Mouse (Mus musculus): ENCODE results near the gene Tmed8. TPM values are rescaled to one million over a fixed set of nuclear protein-coding genes. Genes with fewer than 3 reads are reported as not detected.
"Not testable (repeated sequence)": the region's sequence is repeated elsewhere in the genome, so short reads cannot be mapped to it uniquely, and the experiment has no call there.

Tmed8 gene
- polyA plus RNA-seq, 1 experiment = 7.1 TPM

- no peaks in the 10 kb centered on the region for H3K4me1 ChIP-seq (ENCODE audit: control insufficient read depth, insufficient read depth, low read length)
- TF ChIP-seq POLR2A (IDR thresholded peaks at IDR 0.05; ENCODE audit: low read depth, low read length) (no peak), CTCF (conservative IDR thresholded peaks at IDR 0.05; ENCODE audit: insufficient read depth, insufficient read length, low read depth, low read length) (no peak)
- no peak overlapping the region for H3K4me3 ChIP-seq (ENCODE audit: insufficient read depth, low read depth, low read length)
- no peaks in the 10 kb centered on the region for H3K27me3 ChIP-seq (replicated peaks; ENCODE audit: control insufficient read depth, insufficient read depth, low read length)
- H3K36me3 ChIP-seq (ENCODE audit: control insufficient read depth, insufficient read depth, low read length) = no peaks in the 10 kb centered on the region
- DNase-seq = no peak
- H3K27ac ChIP-seq (ENCODE audit: insufficient read depth, low read depth, low read length) = no peak overlapping the region
- WGBS = 64% methylated on average over 7 of the region's 7 CpGs
These were observed 19.1 kb upstream of the Tmed8 start for GRCm38 (mm10) chr12:87219362-87219761.

- H3K36me3 ChIP-seq (ENCODE audit: control insufficient read depth, insufficient read depth, low read length) = no peaks in the 10 kb centered on the region
- DNase-seq = no peak
- no peak overlapping the region for H3K4me3 ChIP-seq (ENCODE audit: insufficient read depth, low read depth, low read length)
- TF ChIP-seq CTCF (conservative IDR thresholded peaks at IDR 0.05; ENCODE audit: insufficient read depth, insufficient read length, low read depth, low read length) = no peak
- TF ChIP-seq POLR2A (IDR thresholded peaks at IDR 0.05; ENCODE audit: low read depth, low read length) = no peak
- H3K27me3 ChIP-seq (replicated peaks; ENCODE audit: control insufficient read depth, insufficient read depth, low read length) = no peaks in the 10 kb centered on the region
- H3K27ac ChIP-seq (ENCODE audit: insufficient read depth, low read depth, low read length) = no peak overlapping the region
- no peaks in the 10 kb centered on the region for H3K4me1 ChIP-seq (ENCODE audit: control insufficient read depth, insufficient read depth, low read length)
These were observed 17.3 kb upstream of the Tmed8 start for GRCm38 (mm10) chr12:87217596-87217995.

DNA sequence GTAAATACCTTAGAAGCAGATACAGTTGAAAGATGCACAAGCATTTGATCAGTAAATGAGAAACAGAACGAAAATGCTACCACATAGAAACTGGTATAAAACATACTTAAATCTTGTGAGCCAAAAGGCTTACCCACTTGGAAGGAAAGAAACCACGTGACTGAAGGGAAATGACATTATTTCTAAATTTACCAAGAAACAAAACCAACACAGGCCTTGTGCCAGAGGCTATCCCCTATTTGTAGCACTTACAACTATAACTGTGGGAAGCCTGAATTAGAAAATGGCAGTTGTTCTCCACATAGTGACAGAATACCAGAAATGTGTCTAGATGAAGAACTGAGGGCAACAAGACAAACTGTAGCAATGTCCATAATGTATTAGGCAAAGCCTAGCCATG lies 15.8 kb upstream of the Tmed8 start:
- H3K4me1 ChIP-seq (ENCODE audit: control insufficient read depth, insufficient read depth, low read length) = no peaks in the 10 kb centered on the region
- WGBS = 65% methylated on average over 2 of the region's 2 CpGs
- H3K36me3 ChIP-seq (ENCODE audit: control insufficient read depth, insufficient read depth, low read length) = no peaks in the 10 kb centered on the region
- H3K4me3 ChIP-seq (ENCODE audit: insufficient read depth, low read depth, low read length) = no peak overlapping the region
- no peaks in the 10 kb centered on the region for H3K27me3 ChIP-seq (replicated peaks; ENCODE audit: control insufficient read depth, insufficient read depth, low read length)
- H3K27ac ChIP-seq (ENCODE audit: insufficient read depth, low read depth, low read length) = no peak overlapping the region
- no peak for TF ChIP-seq POLR2A (IDR thresholded peaks at IDR 0.05; ENCODE audit: low read depth, low read length)
- no peak for TF ChIP-seq CTCF (conservative IDR thresholded peaks at IDR 0.05; ENCODE audit: insufficient read depth, insufficient read length, low read depth, low read length)
- no peak for DNase-seq

- H3K27ac ChIP-seq (ENCODE audit: insufficient read depth, low read depth, low read length) = no peak overlapping the region
- TF ChIP-seq POLR2A (IDR thresholded peaks at IDR 0.05; ENCODE audit: low read depth, low read length) (no peak), CTCF (conservative IDR thresholded peaks at IDR 0.05; ENCODE audit: insufficient read depth, insufficient read length, low read depth, low read length) (no peak)
- no peak overlapping the region for H3K4me3 ChIP-seq (ENCODE audit: insufficient read depth, low read depth, low read length)
- H3K36me3 ChIP-seq (ENCODE audit: control insufficient read depth, insufficient read depth, low read length) = no peaks in the 10 kb centered on the region
- no peaks in the 10 kb centered on the region for H3K4me1 ChIP-seq (ENCODE audit: control insufficient read depth, insufficient read depth, low read length)
- DNase-seq = no peak
- WGBS = 40% methylated on average over 2 of the region's 2 CpGs
- H3K27me3 ChIP-seq (replicated peaks; ENCODE audit: control insufficient read depth, insufficient read depth, low read length) = no peaks in the 10 kb centered on the region
These were observed 12.8 kb upstream of the Tmed8 start for GRCm38 (mm10) chr12:87212844-87213606.

GRCm38 (mm10) chr12:87205789-87206188 lies 5.5 kb upstream of the Tmed8 start:
- H3K4me1 ChIP-seq (ENCODE audit: control insufficient read depth, insufficient read depth, low read length); DNase-seq; H3K27ac ChIP-seq (ENCODE audit: insufficient read depth, low read depth, low read length); H3K36me3 ChIP-seq (ENCODE audit: control insufficient read depth, insufficient read depth, low read length); H3K4me3 ChIP-seq (ENCODE audit: insufficient read depth, low read depth, low read length); H3K27me3 ChIP-seq (replicated peaks; ENCODE audit: control insufficient read depth, insufficient read depth, low read length): not testable (repeated sequence)
- 94% methylated on average over 5 of the region's 5 CpGs for whole genome bisulfite sequencing

DNA sequence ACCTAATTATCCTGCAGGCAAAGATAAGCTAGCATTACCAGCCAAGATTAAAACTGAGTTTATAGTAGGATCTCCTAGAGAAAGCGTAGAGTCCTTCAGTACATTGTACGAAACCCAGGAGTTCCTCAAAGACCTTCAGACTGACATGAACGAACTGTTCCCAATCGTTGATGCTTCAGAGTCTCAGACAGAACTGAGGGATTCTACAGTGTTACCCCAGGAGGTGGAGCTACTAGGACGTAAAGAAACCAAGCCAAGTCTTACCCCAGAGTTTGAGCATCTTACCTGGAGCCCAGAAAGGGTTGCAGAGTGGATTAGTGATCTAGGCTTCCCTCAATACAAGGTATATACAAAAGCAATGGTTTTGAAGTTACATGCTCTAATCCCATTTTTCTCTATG lies 1.4 kb upstream of the Tmed8 start:
- Histone ChIP-seq H3K27ac (ENCODE audit: insufficient read depth, low read depth, low read length) (no peak overlapping the region), H3K36me3 (ENCODE audit: control insufficient read depth, insufficient read depth, low read length) (no peaks in the 10 kb centered on the region), H3K4me1 (ENCODE audit: control insufficient read depth, insufficient read depth, low read length) (peaks cover 8% of the 10 kb centered on the region; the same call in 1 of the 2 replicates), H3K27me3 (replicated peaks; ENCODE audit: control insufficient read depth, insufficient read depth, low read length) (no peaks in the 10 kb centered on the region), H3K4me3 (ENCODE audit: insufficient read depth, low read depth, low read length) (no peak overlapping the region)
- no peak for DNase-seq
- 66% methylated on average over 5 of the region's 5 CpGs for WGBS
- no peak for TF ChIP-seq POLR2A (IDR thresholded peaks at IDR 0.05; ENCODE audit: low read depth, low read length)
- TF ChIP-seq CTCF (conservative IDR thresholded peaks at IDR 0.05; ENCODE audit: insufficient read depth, insufficient read length, low read depth, low read length) = no peak

DNA sequence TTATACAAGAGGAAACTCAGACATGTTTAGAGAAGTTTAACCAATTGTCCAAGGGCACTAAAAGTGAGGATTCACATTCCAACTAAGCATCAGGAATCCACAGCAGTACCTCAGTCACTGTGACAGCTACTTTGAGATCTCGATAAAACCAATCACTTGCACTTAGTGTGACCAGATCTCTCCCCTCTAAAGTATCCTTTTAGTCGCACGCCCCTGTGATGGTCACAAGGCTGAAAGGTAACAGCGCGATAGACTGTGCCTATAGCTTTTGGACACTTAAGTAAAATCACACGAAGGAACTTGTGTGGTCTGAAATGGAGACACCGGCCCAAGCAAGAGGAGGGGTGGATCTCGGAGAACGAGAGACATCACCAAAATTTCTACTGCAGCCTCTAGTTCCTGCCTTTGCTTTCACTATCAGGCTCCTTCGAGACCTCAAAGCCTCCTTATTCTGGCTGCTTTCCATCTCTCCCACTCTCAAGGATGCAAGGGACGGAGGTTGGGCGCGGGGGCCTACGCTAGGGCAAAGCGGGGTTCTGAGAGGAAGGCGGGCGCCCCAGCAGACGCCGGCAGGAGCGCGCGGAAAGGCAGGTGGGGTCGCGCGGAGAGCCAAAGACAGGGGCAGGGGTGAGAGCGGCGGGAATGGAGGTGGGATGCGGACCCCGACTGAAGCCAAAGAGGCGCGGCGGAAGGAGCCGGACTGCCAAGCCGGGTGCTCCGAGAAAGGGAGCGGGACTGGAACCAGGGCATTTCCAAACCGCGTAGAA lies 865 bp downstream of the Tmed8 start, which contains the start of gene Samd15:
Samd15 (plus strand) TSS at position 518 of the 767 bp plus-strand sequence.
- Histone ChIP-seq H3K4me1 (ENCODE audit: control insufficient read depth, insufficient read depth, low read length) (peaks cover 8% of the 10 kb centered on the region; the same call in 1 of the 2 replicates), H3K27ac (ENCODE audit: insufficient read depth, low read depth, low read length) (peak within 1 kb of the TSS; percentile 29), H3K4me3 (ENCODE audit: insufficient read depth, low read depth, low read length) (peak within 1 kb of the TSS; percentile 89), H3K36me3 (ENCODE audit: control insufficient read depth, insufficient read depth, low read length) (no peaks in the 10 kb centered on the region), H3K27me3 (replicated peaks; ENCODE audit: control insufficient read depth, insufficient read depth, low read length) (no peaks in the 10 kb centered on the region)
- no peak for TF ChIP-seq POLR2A (IDR thresholded peaks at IDR 0.05; ENCODE audit: low read depth, low read length)
- TF ChIP-seq CTCF (conservative IDR thresholded peaks at IDR 0.05; ENCODE audit: insufficient read depth, insufficient read length, low read depth, low read length) = no peak
- peak; percentile 43 for DNase-seq
- WGBS = under 1% methylated on average over 38 of the region's 38 CpGs
